Mouse (Mus musculus) G1E (cell line): Measurements from ENCODE around the gene Sec14l4. TPM values are rescaled to one million over a fixed set of nuclear protein-coding genes. Genes with fewer than 3 reads are reported as not detected.
A peak's percentile ranks its signal among the peaks of the same experiment; 100 is the strongest.

Source experiments
- ATAC-seq: 2 replicates; pipeline ENCODE4 v1.8.0; 2016; ENCODE audit warnings: mild to moderate bottlenecking; ENCODE audit not compliant: insufficient number of reproducible peaks, poor library complexity, low FRiP score, severe bottlenecking; ENCODE audit errors: extremely low read depth
- DNase-seq: peaks from one replicate; pipeline ENCODE4 v3.0.0; 2012; ENCODE audit warnings: low spot score
- H3K27me3 ChIP-seq: 2 replicates; pipeline ENCODE4 v1.6.1; 2012; ENCODE audit warnings: mild to moderate bottlenecking, low read length, inconsistent platforms; ENCODE audit not compliant: insufficient read depth
- H3K36me3 ChIP-seq: replicated peaks from 2 replicates; pipeline ENCODE3; 2012; ENCODE audit warnings: mild to moderate bottlenecking, inconsistent platforms
- H3K4me1 ChIP-seq: 2 replicates; pipeline ENCODE4 v1.6.1; 2012; ENCODE audit warnings: low read depth, low read length, inconsistent platforms, mixed read lengths; ENCODE audit not compliant: insufficient read depth
- H3K4me3 ChIP-seq: 2 replicates; pipeline ENCODE4 v1.5.1; 2012; ENCODE audit warnings: low read depth, mild to moderate bottlenecking, inconsistent platforms, low read length, moderate library complexity, mixed read lengths
- H3K9me3 ChIP-seq: replicated peaks from 2 replicates; pipeline ENCODE4 v1.6.1; 2012; ENCODE audit warnings: inconsistent platforms
- CTCF ChIP-seq: IDR thresholded peaks from 2 replicates; pipeline ENCODE4 v1.5.1; 2012; ENCODE audit warnings: low read depth, low read length, inconsistent platforms, mixed read lengths
- GATA1 ChIP-seq: IDR thresholded peaks from 2 replicates; pipeline ENCODE4 v1.6.1; 2012; ENCODE audit warnings: borderline replicate concordance, low read length, inconsistent platforms, mixed read lengths
- GATA2 ChIP-seq: IDR thresholded peaks from 2 replicates; pipeline ENCODE4 v1.6.1; 2012; ENCODE audit warnings: low read depth, low read length, inconsistent platforms, borderline replicate concordance
- POLR2AphosphoS5 ChIP-seq: IDR thresholded peaks from 2 replicates; pipeline ENCODE4 v1.6.1; 2012; ENCODE audit warnings: low read depth, low read length, inconsistent platforms; ENCODE audit not compliant: insufficient replicate concordance
- TAL1 ChIP-seq: conservative IDR thresholded peaks from 2 replicates; pipeline ENCODE4 v1.6.1; 2012; ENCODE audit warnings: low read depth, low read length, inconsistent platforms, mixed read lengths
- polyA plus RNA-seq: library from polyadenylated mRNA; stranded (reverse); fragments of >175 nt; gene quantifications from 2 replicates; pipeline ENCODE4 v1.2.3, GENCODE M21; 2012
- total RNA-seq, 2 experiments: library from RNA; stranded (forward) in 1 of 2; stranded (reverse) in 1 of 2; fragments of 200-1000 nt in 1 of 2; fragments of >200 nt in 1 of 2; fragmentation: Nextera tagmentation in 1 of 2; gene quantifications; 2 replicates each; pipeline ENCODE4 v1.2.3; 2014 to 2017

The Sec14l4 gene
- total and polyA plus RNA-seq, 3 experiments, result 0.11 TPM; not detected in 2

GRCm38 (mm10) chr11:4064627-4065122 lies 33.4 kb downstream of the Sec14l4 start, which contains the start of gene Sec14l3:
TSS of gene Sec14l3 (plus strand) at chr11:4064841.
- ATAC-seq, result no peak
- H3K27me3 ChIP-seq, result peaks cover 26% of the 10 kb centered on the region
- no peaks in the 10 kb centered on the region for H3K9me3 ChIP-seq
- H3K4me3 ChIP-seq, result no peak within 1 kb of the TSS
- no peaks in the 10 kb centered on the region for H3K36me3 ChIP-seq
- no peaks in the 10 kb centered on the region for H3K4me1 ChIP-seq
- TF ChIP-seq GATA1 (no peak), POLR2AphosphoS5 (no peak), CTCF (no peak), GATA2 (no peak), TAL1 (no peak)
- DNase-seq, result no peak

GRCm38 (mm10) chr11:4069664-4070063 lies 38.4 kb downstream of the Sec14l4 start:
- Histone ChIP-seq H3K4me3 (no peak overlapping the region), H3K27me3 (peaks cover 8% of the 10 kb centered on the region), H3K4me1 (no peaks in the 10 kb centered on the region), H3K36me3 (no peaks in the 10 kb centered on the region), H3K9me3 (no peaks in the 10 kb centered on the region)
- no peak for TF ChIP-seq CTCF
- TF ChIP-seq GATA2, result no peak
- no peak for TF ChIP-seq TAL1
- TF ChIP-seq GATA1, result no peak
- TF ChIP-seq POLR2AphosphoS5, result no peak
- no peak for DNase-seq
- no peak for ATAC-seq

DNA sequence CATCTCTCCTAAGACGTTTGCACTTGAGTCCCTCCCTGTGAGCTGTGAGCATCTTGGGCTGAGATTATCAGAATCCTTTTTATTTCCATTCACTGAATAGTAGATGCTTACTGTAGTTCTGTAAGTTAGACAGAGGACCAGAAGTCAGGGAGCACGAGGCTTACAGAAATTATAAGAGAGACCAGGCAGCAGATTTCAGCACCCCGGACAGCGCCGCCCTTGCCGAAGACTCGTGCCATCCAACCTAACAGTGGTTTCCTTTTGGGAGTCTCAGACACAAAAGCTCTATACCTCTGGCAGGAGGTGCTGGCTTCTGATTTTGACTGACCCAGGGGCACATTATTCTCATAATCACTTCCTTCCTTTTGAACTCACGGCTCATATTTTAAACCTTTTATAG lies 45.4 kb downstream of the Sec14l4 start:
- Histone ChIP-seq H3K9me3 (no peaks in the 10 kb centered on the region), H3K36me3 (no peaks in the 10 kb centered on the region), H3K4me3 (no peak overlapping the region), H3K27me3 (peaks cover 3% of the 10 kb centered on the region), H3K4me1 (no peaks in the 10 kb centered on the region)
- TF ChIP-seq CTCF (no peak), GATA2 (no peak), TAL1 (no peak), GATA1 (no peak), POLR2AphosphoS5 (no peak)
- no peak for ATAC-seq
- DNase-seq, result peak; percentile 40

DNA sequence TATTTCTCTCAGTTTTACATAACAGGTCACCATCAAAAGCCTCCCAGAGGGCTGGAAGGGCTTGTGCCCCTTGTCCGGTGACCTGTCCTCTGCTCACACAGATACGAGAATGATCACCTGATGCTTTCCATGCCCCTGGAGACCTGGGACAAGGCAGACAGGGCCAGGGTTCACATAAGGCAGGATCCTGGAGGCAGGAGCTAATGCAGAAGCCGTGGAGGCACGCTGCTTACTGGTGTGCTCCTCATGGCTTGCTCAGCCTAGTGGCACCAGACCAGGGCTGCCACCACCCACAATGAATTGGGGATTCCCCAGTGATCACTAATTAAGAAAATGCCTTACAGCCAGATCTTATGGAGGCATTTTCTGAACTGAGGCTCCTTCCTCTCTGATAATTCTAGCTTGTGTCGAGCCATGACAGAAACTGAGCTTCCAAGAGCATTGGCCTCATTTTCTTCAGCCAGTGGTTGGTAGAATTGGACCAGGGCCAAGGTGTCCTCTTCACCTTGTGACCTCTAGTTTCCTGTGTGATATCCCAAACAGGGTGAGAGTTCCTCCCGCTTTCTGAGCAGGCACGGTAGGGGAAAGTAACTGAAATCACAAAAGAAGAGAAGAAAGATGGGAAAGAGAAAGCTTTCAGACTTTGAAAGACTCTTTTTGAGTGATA lies 47.1 kb downstream of the Sec14l4 start:
- ATAC-seq (no peak), DNase-seq (no peak)
- H3K4me1 ChIP-seq, result no peaks in the 10 kb centered on the region
- TF ChIP-seq POLR2AphosphoS5 (no peak), GATA2 (no peak), CTCF (no peak), TAL1 (no peak), GATA1 (no peak)
- H3K9me3 ChIP-seq, result peaks cover 4% of the 10 kb centered on the region
- H3K36me3 ChIP-seq, result no peaks in the 10 kb centered on the region
- H3K27me3 ChIP-seq, result peaks cover 7% of the 10 kb centered on the region; the same call in 1 of the 2 replicates
- no peak overlapping the region for H3K4me3 ChIP-seq

- TF ChIP-seq CTCF (peak; percentile 83), GATA1 (no peak), TAL1 (no peak)
- no peaks in the 10 kb centered on the region for H3K36me3 ChIP-seq
- H3K9me3 ChIP-seq, result peaks cover 4% of the 10 kb centered on the region
- no peaks in the 10 kb centered on the region for H3K4me1 ChIP-seq
- H3K4me3 ChIP-seq, result no peak overlapping the region
- DNase-seq, result peak; percentile 30
- peak; percentile 45; the same call in 1 of the 2 replicates for ATAC-seq
- peaks cover 16% of the 10 kb centered on the region for H3K27me3 ChIP-seq
Observed at GRCm38 (mm10) chr11:4080219-4080618, 49.0 kb downstream of the Sec14l4 start.

GRCm38 (mm10) chr11:4083316-4084078 lies 52.2 kb downstream of the Sec14l4 start:
- ATAC-seq (no peak; the same call in 1 of the 2 replicates), DNase-seq (peak; percentile 38)
- Histone ChIP-seq H3K27me3 (peaks cover 26% of the 10 kb centered on the region), H3K4me3 (no peak overlapping the region), H3K4me1 (peaks cover 5% of the 10 kb centered on the region), H3K9me3 (peaks cover 4% of the 10 kb centered on the region), H3K36me3 (no peaks in the 10 kb centered on the region)
- TF ChIP-seq CTCF (peak; percentile 55), TAL1 (no peak)
